Mouse (Mus musculus) hindlimb bud, embryonic 11.5 days (tissue): ENCODE data around the gene Fga.
A peak's percentile ranks its signal among the peaks of the same experiment; 100 is the strongest.

Experiments
- DNase-seq: peaks from one replicate; pipeline ENCODE4 v3.0.0-alpha.2; 2012; ENCODE audit warnings: low read depth, low spot score; ENCODE audit errors: extremely low spot score

The Fga gene

GRCm38 (mm10) chr3:83025036-83025435 lies 840 bp upstream of the Fga start:
- no peak for DNase-seq

DNA sequence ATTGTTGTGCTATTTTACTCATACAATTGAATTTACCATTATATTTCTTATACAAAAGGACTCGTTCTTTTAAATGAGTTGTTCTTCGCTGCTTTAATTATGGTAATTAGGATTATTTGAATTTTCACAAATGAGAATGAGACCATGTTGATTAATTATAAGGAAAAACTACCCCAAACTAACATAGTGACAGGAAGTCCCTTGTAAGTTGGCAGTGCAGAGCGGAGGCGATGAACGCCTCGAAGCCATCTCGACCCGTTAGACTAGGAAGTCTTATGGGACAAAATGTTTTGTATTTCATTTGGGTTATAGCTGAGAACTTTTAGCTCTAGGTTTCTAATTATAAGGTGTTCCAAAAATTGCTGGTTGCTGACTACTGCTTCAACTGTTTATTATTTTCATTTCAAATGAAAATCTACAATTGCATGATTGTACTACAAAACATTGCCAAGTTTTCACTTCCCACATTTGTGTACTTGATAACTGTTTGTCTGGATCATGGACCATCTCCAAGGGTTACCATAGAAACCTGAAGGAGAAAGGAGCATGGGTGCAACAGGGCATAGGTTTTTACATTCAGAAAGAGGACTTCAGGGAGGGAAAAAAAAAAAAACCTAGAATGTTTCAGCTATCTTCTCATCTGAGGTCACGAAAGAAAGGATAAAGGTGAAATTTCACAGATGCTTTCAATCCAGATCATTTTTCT lies 1.8 kb downstream of the Fga start:
- DNase-seq, result no peak

- DNase-seq, result no peak
Observed at GRCm38 (mm10) chr3:83030331-83030730, 4.5 kb downstream of the Fga start.

DNA sequence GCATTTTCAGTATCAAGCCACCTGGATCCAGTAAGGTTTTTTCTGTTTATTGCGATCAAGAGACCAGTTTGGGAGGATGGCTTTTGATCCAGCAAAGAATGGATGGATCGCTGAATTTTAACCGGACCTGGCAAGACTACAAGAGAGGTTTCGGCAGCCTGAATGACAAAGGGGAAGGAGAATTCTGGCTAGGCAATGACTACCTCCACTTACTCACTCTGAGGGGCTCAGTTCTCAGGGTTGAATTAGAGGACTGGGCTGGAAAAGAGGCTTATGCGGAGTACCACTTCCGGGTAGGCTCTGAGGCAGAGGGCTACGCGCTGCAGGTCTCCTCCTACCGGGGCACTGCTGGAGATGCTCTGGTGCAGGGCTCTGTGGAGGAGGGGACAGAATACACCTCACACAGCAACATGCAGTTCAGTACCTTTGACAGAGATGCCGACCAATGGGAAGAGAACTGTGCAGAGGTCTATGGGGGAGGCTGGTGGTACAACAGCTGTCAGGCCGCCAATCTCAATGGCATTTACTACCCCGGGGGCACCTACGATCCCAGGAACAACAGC lies 7.0 kb downstream of the Fga start:
- DNase-seq, result no peak

- no peak for DNase-seq
Observed at GRCm38 (mm10) chr3:83033801-83034200, 7.9 kb downstream of the Fga start.

DNA sequence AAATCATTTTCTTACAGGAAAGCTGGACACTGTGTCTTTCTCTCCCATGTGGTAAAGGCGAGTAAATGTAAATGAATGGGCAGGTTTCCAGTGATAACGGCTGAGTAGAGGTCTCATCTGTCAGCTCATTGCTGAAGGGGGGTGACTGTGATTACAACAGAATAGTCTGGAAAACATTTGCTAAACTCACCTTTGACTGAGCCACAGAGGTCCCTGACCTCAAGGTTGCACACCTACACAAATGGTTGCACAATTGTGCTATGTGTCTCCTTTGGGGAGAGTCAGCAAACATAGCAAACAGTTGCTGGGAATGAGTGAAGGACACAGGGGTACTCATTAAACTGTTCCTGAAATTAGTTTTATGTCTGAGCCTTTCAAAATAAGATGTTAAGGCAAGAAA lies 13.0 kb downstream of the Fga start:
- no peak for DNase-seq

DNA sequence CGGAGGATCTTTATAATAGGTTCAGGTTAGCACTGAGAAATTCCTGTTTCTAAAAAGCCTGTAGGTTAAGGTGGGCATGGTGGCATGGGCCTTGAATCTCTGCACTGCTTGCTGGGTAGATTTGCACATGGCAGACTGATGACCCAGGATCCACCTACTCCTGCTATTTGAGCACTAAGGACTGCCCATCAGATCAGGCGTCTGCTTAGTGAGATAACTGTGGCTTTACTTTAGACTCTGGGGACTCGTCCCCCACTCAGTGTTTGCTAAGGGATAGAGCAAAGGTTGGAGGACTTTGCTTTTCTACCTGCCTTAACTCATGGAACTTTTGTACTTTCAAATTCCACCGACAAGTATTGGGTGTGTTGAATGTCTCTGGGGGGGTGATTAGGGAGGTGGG lies 13.8 kb downstream of the Fga start:
- DNase-seq, result no peak

GRCm38 (mm10) chr3:83042451-83042850 lies 16.6 kb downstream of the Fga start:
- no peak for DNase-seq

GRCm38 (mm10) chr3:83046649-83047048 lies 20.8 kb downstream of the Fga start:
- DNase-seq, result no peak

DNA sequence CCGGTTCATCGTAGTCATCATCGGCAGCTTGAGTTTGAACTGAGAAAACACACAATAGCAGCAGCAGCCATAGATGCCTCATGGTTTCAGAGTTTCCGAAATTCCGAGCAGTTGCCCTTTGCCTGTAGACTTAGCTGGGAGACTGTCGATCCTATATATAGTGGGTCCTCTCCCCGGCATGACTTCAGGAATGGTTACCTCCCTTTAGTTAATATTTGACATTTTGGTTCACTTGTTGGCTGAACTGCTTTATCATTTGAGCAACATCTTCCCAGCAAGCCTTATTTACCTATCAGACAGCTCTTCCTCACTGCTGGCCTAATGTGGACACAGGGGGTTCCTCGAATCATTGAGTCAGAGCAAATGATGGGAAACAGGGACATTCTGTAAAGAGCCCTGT lies 23.8 kb downstream of the Fga start, which contains the start of gene Fgb:
TSS of gene Fgb (minus strand) at position 184 of the 400 bp plus-strand sequence.
- DNase-seq, result no peak

GRCm38 (mm10) chr3:83050661-83051060 lies 24.8 kb downstream of the Fga start:
- no peak for DNase-seq

- DNase-seq, result no peak
Observed at GRCm38 (mm10) chr3:83052102-83052501, 26.2 kb downstream of the Fga start.

GRCm38 (mm10) chr3:83053126-83053525 lies 27.2 kb downstream of the Fga start:
- DNase-seq, result no peak

DNA sequence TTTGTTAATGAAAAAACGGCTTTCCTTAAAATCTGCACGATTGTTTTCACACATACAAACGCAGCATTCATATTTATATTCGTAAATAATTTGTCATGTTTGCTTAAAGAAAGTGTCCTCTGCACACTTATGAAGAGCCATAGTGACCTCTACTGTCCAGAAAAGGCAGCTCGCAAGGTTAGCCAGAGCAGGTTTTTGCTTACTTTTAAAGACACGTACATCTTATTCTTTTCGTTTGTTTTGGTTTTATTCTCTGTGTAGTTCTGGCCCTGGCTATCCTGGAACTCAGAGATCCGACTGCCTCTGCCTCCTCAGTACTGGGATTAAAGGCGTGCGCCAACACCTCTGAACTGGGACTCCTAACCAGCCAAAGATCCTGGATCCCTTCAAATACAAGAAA lies 27.9 kb downstream of the Fga start:
- DNase-seq, result no peak

DNA sequence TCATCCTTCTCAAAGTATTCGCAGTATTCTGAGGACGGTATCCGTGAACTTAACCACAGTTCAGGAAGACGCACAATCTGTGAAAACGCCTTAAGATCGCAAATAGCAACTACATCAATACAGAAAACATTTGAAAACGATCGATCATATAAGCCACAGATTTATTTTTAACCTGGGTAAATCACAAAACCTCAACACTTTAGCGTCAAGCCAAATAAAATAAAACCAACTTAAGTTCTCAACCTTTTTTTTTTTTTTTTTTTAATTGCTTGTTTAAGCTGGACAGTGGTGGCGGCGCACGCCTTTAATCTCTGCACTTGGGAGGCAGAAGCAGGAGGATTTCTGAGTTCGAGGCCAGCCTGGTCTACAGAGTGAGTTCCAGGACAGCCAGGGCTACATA lies 28.9 kb downstream of the Fga start:
- DNase-seq, result no peak

GRCm38 (mm10) chr3:83055281-83056038 lies 29.6 kb downstream of the Fga start, which contains the start of gene Plrg1:
Gene Plrg1, plus strand, starts transcription at chr3:83055522.
- peak; percentile 66 for DNase-seq

DNA sequence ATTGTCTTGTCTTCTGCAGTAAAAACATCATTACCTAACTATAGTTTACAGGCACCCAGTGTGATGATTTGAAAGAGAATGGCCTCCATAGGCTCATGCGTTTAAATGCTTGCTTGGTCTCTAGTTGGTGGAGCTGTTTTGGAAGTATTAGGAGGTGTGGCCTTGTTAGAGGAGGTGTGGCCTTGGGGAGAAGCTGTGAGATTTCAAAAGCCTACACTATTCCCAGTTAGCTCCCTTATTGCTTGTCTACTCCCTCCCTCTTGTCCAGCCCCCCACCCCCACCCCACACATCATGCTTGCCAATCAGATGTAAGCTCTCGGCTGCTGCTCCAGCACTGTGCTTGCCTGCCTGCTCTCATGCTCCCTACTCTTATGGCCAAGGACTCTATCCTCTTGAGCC lies 31.2 kb downstream of the Fga start:
- no peak for DNase-seq

- no peak for DNase-seq
Observed at GRCm38 (mm10) chr3:83067920-83068319, 42.0 kb downstream of the Fga start.

- DNase-seq, result no peak
Observed at GRCm38 (mm10) chr3:83068869-83069268, 43.0 kb downstream of the Fga start.

GRCm38 (mm10) chr3:83070231-83070630 lies 44.4 kb downstream of the Fga start:
- DNase-seq, result no peak

DNA sequence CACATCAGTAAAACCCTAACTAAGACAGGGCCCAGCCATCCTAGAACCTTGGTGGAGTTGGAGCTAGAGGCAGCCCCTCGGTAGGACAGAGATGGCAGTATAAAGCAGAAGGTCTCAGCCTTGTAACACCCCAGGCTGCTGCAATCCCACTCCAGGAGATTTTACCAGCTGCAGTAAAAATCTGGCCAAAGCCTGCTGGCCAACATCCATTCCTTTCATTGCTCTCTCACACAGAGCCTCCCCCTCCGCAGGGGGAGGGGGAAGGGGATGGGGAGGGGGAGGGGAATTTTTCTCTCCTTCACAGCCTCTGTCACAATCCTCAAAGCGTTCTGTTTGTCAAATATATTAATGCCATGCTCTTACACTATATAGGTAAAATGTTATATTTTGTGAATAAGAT lies 50.7 kb downstream of the Fga start:
- no peak for DNase-seq

- peak; percentile 54 for DNase-seq
Observed at GRCm38 (mm10) chr3:83080567-83081055, 54.7 kb downstream of the Fga start.
